Mouse (Mus musculus) stomach, postnatal 0 days (tissue): ENCODE measurements around the gene Nptxr. TPM values are rescaled to one million over a fixed set of nuclear protein-coding genes. Genes with fewer than 3 reads are reported as not detected.

Source experiments
- ATAC-seq: fragments of 200-750 bp; cut with Nextera tagmentation; 2 replicates; pipeline ENCODE4 v1.8.0; 2017; ENCODE audit not compliant: low FRiP score, low TSS enrichment
- DNase-seq: peaks from one replicate; pipeline ENCODE4 v3.0.0-alpha.2; 2016; ENCODE audit warnings: low spot score
- H3K27ac ChIP-seq: fragments of 300-500 bp; sonication (generic); replicated peaks from 2 replicates; pipeline ENCODE4 v1.5.1; 2014; ENCODE audit warnings: mild to moderate bottlenecking, control low read depth
- H3K27me3 ChIP-seq: fragments of 300-500 bp; sonication (generic); 2 replicates; pipeline ENCODE4 v1.6.1; 2014; ENCODE audit warnings: low read length; ENCODE audit not compliant: control insufficient read depth, insufficient read depth
- H3K36me3 ChIP-seq: fragments of 300-500 bp; sonication (generic); 2 replicates; pipeline ENCODE4 v1.6.1; 2014; ENCODE audit warnings: low read length, mixed read lengths; ENCODE audit not compliant: control insufficient read depth, insufficient read depth
- H3K4me1 ChIP-seq: fragments of 300-500 bp; sonication (generic); replicated peaks from 2 replicates; pipeline ENCODE4 v1.6.1; 2014; ENCODE audit warnings: antibody characterized with exemption; ENCODE audit not compliant: control insufficient read depth, insufficient read depth
- H3K4me2 ChIP-seq: fragments of 300-500 bp; sonication (generic); replicated peaks from 2 replicates; pipeline ENCODE4 v1.6.1; 2014; ENCODE audit warnings: low read depth, mild to moderate bottlenecking, control low read depth, moderate library complexity
- H3K4me3 ChIP-seq: fragments of 300-500 bp; sonication (generic); 2 replicates; pipeline ENCODE4 v1.5.1; 2014; ENCODE audit warnings: low read depth, low read length, control low read depth
- H3K9ac ChIP-seq: fragments of 300-500 bp; sonication (generic); 2 replicates; pipeline ENCODE4 v1.6.1; 2014; ENCODE audit warnings: mild to moderate bottlenecking, low read length, control low read depth, mixed read lengths
- H3K9me3 ChIP-seq: fragments of 300-500 bp; sonication (generic); 2 replicates; pipeline ENCODE4 v1.6.1; 2016; ENCODE audit warnings: low read length; ENCODE audit not compliant: control insufficient read depth
- CTCF ChIP-seq: IDR thresholded peaks from 2 replicates; pipeline ENCODE4 v1.5.1; 2016; ENCODE audit warnings: antibody characterized with exemption, low read depth, mild to moderate bottlenecking, moderate library complexity
- EP300 ChIP-seq: optimal IDR thresholded peaks from 2 replicates; pipeline ENCODE3; 2016; ENCODE audit warnings: antibody characterized with exemption
- WGBS: fragments of 180-500 bp; shearing (Covaris S2); extraction: QIAGEN DNeasy Blood & Tissue Kit; methylation state at CpG from one replicate; pipeline ENCODE4 v1.1.7; 2014; 5-methylcytosine and 5-hydroxymethylcytosine counted together
- polyA plus RNA-seq: library from polyadenylated mRNA; unstranded; fragments of >200 nt; fragmentation: Nextera tagmentation; extraction: Ambion mirVana; gene quantifications from 2 replicates; pipeline ENCODE4 v1.2.1, GENCODE M21; 2015

Nptxr gene
- polyA plus RNA-seq, 1 experiment from 2014 or later: 2.0 TPM

GRCm38 (mm10) chr15:79766168-79766567 is 38.4 kb downstream of the Nptxr start:
- H3K9me3 ChIP-seq: no peaks in the 10 kb centered on the region
- DNase-seq: no peak
- no peak overlapping the region; the same call in 1 of the 2 replicates for H3K27ac ChIP-seq
- H3K9ac ChIP-seq: no peak overlapping the region
- H3K27me3 ChIP-seq: no peaks in the 10 kb centered on the region
- H3K4me1 ChIP-seq: peaks cover 8% of the 10 kb centered on the region
- no peak overlapping the region for H3K4me3 ChIP-seq
- no peak; the same call in 1 of the 2 replicates for ATAC-seq
- no peak overlapping the region for H3K4me2 ChIP-seq
- TF ChIP-seq EP300 (no peak), CTCF (no peak)
- WGBS: 57% methylated on average over 9 of the region's 10 CpGs
- peaks cover 4% of the 10 kb centered on the region; the same call in 1 of the 2 replicates for H3K36me3 ChIP-seq

GRCm38 (mm10) chr15:79765361-79765760 is 39.2 kb downstream of the Nptxr start:
- Histone ChIP-seq H3K4me2 (no peak overlapping the region), H3K27me3 (no peaks in the 10 kb centered on the region), H3K4me1 (peaks cover 8% of the 10 kb centered on the region; the same call in 1 of the 2 replicates), H3K27ac (no peak overlapping the region), H3K36me3 (peaks cover 4% of the 10 kb centered on the region; the same call in 1 of the 2 replicates), H3K4me3 (no peak overlapping the region), H3K9me3 (no peaks in the 10 kb centered on the region), H3K9ac (no peak overlapping the region)
- DNase-seq (peak; percentile 47), ATAC-seq (peak; percentile 28; the same call in 1 of the 2 replicates)
- TF ChIP-seq CTCF: no peak
- TF ChIP-seq EP300: no peak
- WGBS: 59% methylated on average over 1 of the region's 2 CpGs

- peaks cover 6% of the 10 kb centered on the region; the same call in 1 of the 2 replicates for H3K4me1 ChIP-seq
- ATAC-seq: no peak
- WGBS: 78% methylated on average over 11 of the region's 11 CpGs
- H3K4me3 ChIP-seq: no peak overlapping the region
- H3K27ac ChIP-seq: no peak overlapping the region
- no peaks in the 10 kb centered on the region for H3K27me3 ChIP-seq
- TF ChIP-seq EP300 (no peak), CTCF (no peak)
- H3K4me2 ChIP-seq: no peak overlapping the region
- no peaks in the 10 kb centered on the region for H3K9me3 ChIP-seq
- no peak for DNase-seq
- H3K36me3 ChIP-seq: peaks cover 4% of the 10 kb centered on the region; the same call in 1 of the 2 replicates
- H3K9ac ChIP-seq: no peak overlapping the region
These were observed 39.9 kb downstream of the Nptxr start for GRCm38 (mm10) chr15:79764539-79765267.

GRCm38 (mm10) chr15:79763601-79764246 is 40.8 kb downstream of the Nptxr start:
- no peak overlapping the region; the same call in 1 of the 2 replicates for H3K9ac ChIP-seq
- H3K27ac ChIP-seq: no peak overlapping the region
- ATAC-seq (no peak), DNase-seq (no peak)
- WGBS: 83% methylated on average over 7 of the region's 7 CpGs
- TF ChIP-seq EP300: no peak
- no peak for TF ChIP-seq CTCF
- H3K4me3 ChIP-seq: no peak overlapping the region
- no peak overlapping the region for H3K4me2 ChIP-seq
- H3K36me3 ChIP-seq: peaks cover 4% of the 10 kb centered on the region; the same call in 1 of the 2 replicates
- no peaks in the 10 kb centered on the region for H3K27me3 ChIP-seq
- peaks cover 5% of the 10 kb centered on the region; the same call in 1 of the 2 replicates for H3K4me1 ChIP-seq
- no peaks in the 10 kb centered on the region for H3K9me3 ChIP-seq

GRCm38 (mm10) chr15:79763001-79763400 is 41.6 kb downstream of the Nptxr start:
- Histone ChIP-seq H3K4me2 (no peak overlapping the region), H3K27ac (no peak overlapping the region), H3K9me3 (no peaks in the 10 kb centered on the region), H3K9ac (no peak overlapping the region), H3K4me3 (no peak overlapping the region), H3K36me3 (peaks cover 4% of the 10 kb centered on the region; the same call in 1 of the 2 replicates), H3K27me3 (no peaks in the 10 kb centered on the region), H3K4me1 (peaks cover 5% of the 10 kb centered on the region; the same call in 1 of the 2 replicates)
- ATAC-seq (no peak), DNase-seq (no peak)
- no peak for TF ChIP-seq CTCF
- no peak for TF ChIP-seq EP300
- WGBS: 88% methylated on average over 9 of the region's 9 CpGs
